Mouse (Mus musculus): Measurements from ENCODE around the gene Tmem147. TPM values are rescaled to one million over a fixed set of nuclear protein-coding genes. Genes with fewer than 3 reads are reported as not detected.
A peak's percentile ranks its signal among the peaks of the same experiment; 100 is the strongest.

Gene Tmem147
- total RNA-seq, 2 experiments from 2014 or later = 283 to 405 TPM

DNA sequence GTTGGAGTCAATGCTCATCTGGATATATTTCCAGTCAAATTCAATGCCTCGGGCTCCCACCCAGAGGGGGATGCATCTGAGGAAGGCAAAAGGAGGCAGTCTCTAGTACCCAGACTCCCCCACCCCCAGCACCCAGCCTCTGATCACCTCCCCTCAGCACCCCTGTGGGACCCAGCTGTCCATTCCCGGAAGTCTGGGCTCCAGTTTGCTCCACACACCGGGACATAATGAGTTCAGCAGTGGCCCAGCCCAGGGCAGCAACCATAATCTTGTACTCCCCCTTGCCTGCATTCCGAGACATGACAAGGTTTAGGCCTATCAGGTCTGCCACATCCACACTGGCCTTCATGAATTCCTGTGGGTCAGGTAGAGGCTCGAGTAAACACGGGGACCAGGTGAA is 1.1 kb downstream of the Tmem147 start:
- no peak for DNase-seq

DNA sequence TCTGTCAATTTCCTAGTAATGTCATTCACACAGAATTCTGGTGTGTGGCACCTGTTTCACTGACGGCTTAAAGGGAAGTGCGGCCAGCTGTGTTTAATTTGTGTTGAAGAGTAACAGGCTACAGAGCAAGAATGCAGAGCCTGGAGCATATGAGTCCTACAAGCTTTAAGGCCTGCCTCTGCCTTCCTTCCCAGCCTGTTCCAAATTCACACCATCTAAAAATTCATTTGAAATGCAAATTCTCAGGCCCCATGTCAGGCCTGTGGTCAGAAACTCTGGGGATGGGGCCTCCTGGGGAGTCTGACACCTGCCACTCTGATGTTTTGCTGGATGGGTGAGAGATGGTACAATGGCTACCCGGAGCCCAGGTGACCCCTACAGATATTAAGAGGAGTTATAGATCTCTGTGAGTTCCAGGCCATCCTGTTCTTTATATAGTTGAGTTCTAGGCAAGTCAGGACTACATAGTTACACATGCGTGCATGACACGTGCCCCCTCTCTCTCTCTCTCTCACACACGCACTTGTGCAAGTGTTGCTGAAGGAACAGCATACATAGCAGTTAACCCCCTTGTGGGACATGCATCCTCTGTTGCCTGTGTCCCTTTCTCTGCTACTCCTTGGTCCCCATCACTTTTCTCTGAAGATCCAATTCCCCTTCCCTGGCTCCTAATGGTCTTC is 5.9 kb downstream of the Tmem147 start:
- no peak for DNase-seq

DNA sequence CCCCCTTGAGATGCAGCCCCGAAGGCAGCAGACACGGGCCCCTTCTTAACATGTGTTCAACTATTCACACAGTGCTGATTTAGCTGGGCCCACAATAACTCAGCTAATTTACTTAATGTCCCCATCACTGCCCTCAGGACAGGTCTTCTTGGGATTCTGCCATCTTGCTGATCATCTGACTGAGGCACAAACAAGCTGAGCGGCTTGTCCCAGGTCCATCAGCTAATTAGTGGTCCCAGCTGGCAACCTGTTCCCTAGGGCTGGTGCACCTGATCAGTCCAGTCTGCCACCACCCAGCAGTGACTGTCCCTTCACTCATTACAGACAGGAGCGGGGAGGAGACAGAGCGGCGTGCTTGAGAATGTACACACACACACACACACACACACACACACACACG is 8.1 kb downstream of the Tmem147 start:
- no peak for DNase-seq

DNA sequence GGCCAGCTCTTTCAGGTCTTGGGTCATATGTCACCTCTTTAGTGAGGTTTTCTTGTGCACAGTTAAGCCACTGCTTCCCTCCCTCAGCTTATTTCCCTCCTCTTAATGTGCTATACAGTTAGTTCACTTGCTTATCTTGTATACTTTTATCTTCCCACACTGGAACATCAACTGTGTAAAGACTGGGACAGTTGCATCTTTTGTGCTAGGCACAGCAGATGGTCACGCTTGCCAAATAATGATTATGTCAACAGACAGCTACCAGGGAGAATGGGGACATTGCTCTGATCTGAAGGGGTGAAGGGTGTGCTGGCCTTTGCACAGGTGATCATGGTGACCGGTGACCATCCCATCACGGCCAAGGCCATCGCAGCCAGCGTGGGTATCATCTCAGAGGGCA is 9.7 kb downstream of the Tmem147 start:
- no peak for DNase-seq

DNA sequence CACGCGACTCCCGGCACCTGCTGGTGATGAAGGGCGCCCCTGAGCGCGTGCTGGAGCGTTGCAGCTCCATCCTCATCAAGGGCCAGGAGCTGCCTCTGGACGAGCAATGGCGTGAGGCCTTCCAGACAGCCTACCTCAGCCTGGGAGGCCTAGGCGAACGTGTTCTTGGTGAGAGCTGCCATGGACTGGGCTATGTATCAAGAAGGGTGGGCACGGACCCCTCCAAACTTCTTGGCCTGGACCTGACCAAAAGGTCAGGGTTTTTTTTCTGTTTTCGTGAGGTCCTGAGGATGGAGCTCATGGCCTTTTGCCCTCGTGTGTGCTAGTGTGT is 11.7 kb downstream of the Tmem147 start:
- no peak for DNase-seq

DNA sequence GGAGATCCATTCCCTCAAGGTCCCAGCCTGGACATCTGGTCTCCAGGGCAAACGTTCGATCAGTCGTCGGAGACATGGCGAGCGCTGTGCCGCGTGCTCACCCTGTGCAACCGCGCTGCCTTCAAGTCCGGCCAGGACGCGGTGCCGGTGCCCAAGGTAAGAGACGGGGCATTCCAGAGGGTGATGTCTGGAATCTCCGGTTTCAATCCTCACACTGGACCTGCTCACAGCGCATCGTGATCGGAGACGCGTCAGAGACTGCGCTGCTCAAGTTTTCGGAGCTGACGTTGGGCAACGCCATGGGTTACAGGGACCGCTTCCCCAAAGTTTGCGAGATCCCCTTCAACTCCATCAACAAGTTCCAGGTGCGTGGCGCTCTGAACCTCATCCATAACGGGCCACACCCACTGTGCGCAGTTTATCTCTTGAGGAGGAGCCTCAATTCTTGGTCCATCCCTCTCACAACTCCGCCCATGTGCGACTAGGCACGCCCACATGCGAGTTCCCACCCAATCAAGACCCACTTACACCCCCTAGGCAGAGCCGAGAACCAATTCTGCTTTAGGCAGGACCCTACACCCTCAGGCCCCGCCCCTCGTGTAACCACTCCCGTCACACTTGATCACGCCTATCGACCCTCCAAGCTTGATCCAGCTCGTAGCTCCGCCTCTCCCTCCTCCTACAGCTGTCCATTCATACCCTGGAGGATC is 12.2 kb downstream of the Tmem147 start:
- peak; percentile 43 for DNase-seq

DNA sequence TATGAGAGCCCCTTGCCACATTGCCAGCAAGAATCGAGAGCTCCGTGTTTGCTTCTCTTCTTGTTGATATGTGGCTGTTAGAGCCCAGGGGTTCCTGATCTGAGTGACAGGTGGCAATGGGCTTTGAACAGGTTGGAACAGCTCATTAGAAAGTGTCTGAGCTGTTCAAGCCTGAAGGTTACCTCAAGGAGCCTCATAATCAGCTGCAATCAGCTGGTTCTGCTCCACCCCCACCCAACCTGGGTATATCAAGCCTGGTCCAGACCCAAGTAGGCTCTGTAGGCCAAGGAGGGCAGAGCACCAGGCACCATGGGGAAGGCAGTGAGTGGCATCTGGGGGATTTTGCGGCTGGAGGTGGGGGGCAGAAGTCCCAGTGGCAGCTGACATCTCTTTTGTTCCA is 17.4 kb downstream of the Tmem147 start, which contains the start of gene Atp4a:
Atp4a (plus strand) TSS at position 268 of the 400 bp plus-strand sequence.
- no peak for DNase-seq

DNA sequence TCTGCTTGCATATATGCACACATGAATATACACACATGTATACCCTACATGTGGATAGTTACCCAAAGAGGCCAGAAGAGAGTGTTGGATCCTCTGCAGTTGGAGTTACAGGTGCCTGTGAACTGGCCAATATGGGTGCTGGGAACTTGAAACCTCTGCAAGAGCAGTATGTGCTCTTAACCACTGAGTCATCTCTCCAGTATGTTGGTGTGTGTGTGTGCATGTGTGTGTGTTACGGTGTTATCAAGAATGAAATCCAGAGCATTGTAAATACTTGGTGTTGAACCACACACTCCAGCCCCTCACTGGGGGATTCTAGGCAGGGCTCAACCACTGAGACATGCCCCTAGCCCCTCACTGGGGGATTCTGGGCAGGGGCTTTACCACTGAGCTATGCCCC is 21.9 kb downstream of the Tmem147 start:
- DNase-seq = no peak

DNA sequence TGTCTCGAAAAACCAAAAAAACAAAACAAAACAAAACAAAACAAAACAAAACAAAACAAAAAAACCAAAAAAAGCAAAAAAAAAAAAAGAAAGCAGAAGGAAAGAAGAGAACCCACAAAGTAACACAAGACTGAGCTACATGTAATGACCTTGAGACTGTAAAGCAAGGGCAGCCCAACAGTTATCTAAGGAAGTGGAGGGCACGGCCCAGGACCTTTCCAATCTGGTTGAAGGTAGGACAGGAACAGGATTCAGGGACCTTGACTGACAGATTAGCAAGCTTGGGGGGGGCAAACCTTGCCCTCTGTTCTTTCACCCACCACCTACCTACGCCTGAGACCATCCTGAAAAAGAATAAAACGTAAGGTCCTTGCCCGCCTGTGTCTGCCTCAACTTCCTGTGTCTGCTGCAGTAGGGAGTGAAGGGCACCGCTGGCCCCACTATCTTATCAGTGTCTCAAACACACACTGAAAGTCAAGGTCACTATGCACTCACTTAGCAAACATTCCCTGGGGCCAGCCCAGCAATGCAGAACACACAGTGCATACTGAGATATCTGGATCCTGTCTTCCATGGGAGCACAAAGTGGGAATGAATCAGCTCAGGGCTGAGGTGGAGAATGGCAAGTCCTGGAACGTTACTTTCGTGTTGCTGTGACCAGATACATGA is 23.0 kb downstream of the Tmem147 start:
- DNase-seq = no peak

DNA sequence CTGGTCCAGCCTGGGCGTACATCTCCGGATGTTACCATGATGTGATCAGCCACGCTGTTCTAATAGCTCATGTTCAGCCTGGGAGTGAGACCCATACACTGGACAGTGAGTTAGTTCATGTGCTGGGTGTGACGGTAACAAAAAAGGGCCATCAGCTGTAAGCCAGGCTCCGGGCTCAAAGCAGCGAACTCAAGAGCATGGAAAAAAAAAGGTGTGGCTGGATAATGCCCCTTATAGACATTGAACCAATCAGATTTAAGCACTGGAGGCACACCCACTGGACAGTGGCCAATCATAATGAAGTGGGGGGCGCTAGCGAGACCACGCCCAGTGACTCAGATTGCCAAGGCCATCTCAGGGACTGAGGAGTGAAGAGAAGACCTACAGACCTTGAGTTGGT is 30.8 kb downstream of the Tmem147 start, which contains the start of gene 2200002J24Rik:
2200002J24Rik (plus strand) TSS at position 338 of the 400 bp plus-strand sequence.
- DNase-seq = no peak

DNA sequence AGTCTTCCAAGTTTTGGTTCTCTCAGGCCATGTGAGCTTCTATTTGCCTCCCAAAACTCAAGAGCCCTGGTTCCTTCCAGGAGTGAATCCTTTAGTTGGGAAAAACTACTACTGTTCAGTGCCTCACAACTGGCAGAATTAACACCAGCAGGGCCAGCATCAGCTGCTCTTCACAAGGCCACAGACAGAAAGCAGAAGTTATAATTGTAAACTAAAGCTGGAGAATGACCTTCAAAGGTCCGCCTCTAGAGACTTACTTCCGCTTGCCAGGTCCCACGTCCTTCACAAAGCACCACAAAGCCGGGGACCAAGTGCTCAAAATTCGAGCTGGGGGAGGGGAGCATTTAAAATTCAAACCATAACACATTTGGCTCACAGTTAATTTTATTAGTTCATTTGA is 31.2 kb downstream of the Tmem147 start:
- DNase-seq = no peak

DNA sequence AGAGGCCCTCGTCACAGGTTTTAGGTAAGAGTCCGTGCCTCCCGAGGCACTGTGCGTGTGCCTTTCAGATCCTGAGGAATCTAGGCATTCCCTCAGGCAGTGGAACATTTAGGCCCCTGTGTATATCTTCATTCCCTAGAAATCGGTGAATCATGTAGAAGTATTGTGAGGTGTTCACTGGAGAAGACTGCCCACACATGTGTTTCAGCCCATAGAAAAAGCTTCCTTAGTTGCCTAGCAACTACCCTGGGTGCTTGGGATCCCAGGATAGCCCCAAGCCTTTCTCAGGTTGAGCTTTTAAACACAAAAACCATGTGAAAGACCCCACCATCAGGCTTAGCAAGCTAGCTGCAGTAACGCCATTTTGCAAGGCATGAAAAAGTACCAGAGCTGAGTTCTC is 41.0 kb downstream of the Tmem147 start:
- DNase-seq = no peak

DNA sequence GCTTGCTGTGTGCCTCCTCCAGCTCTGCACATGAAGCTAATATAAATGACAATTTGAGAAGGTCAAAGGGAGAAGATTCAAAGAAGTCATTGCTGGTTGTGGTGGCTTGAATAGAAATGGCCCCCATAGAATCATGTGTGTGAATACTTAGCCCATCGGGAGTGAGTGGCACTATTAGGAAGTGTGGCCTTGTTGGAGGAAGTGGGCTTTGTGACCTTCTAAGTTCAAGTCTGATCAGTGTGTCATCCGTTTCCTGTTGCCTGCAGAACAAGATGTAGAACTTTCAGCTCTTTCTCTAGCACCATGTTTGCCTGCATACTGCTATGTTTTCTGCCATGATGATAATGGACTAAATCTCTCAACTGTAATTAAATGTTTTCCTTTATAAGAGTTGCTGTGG is 45.9 kb downstream of the Tmem147 start:
- DNase-seq = no peak

DNA sequence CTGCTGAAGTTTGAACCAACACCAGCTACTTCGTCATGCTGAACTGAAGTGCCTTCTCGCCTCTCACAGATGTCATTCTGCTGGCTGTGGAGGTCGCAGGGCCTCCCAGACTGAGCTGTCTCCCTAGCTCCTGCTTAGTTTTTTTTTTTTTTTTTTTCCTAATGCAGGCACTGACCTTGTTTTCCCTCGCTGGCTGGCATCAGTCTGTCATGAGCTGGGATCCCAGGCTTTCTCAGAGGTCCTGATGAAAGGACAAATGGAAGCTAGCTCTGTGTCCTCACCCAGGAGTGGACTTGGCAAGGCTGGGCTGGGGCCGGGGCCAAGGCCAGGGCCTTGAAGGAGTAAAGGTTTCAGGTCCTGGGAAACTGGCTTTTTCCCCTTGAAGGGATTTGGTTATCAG is 47.4 kb downstream of the Tmem147 start:
- no peak for DNase-seq

DNA sequence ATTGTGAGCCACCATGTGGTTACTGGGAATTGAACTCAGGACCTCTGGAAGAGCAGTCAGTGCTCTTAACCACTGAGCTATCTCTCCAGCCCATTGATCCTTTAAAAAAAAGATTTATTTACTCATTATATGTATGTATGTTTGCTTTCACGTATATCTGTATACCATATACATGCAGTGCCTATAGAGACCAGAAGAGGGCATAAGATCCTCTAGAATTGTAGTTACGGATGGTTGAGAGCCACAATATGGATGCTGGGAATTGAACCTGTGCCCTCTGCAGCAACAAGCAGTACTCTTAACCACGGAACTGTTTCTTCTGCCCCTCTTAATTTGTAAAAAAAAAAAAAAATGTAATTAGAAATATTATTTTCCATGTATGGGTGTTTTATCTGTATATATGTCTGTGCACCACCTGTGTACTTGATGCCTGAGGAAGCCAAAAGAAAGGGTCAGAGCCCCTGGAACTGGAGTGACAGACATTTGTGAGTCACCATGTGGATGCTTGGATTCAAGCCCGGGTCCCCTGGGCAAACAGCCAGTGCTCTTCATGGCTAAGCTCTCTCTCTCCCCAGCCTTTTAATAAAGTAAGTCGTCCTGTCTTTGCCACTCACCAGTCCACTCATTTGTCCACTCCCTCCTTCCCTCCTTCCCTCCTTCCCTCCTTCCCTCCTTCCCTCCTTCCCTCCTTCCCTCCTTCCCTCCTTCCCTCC is 50.9 kb downstream of the Tmem147 start:
- DNase-seq = no peak

Other genes with a start within 250 kb of the Tmem147 start
- gene Prodh2, start 235.9 kb downstream of the Tmem147 start, total RNA-seq (2021) = not detected
- gene Arhgap33, start 194.5 kb downstream of the Tmem147 start, total RNA-seq (2021) = 1 to 10 TPM in 1 of 2 experiments, under 1 TPM in 1; 0.74 to 1.1 TPM
- gene Hspb6, start 177.4 kb downstream of the Tmem147 start, total RNA-seq (2021) = 1,000 to 10,000 TPM; 1,175 to 3,096 TPM
- gene Proser3, start 177.2 kb downstream of the Tmem147 start, total RNA-seq (2021) = 1 to 10 TPM; 3.0 to 6.4 TPM
- gene Lin37, start 169.7 kb downstream of the Tmem147 start, total RNA-seq (2021) = 10 to 100 TPM in 1 of 2 experiments, 1 to 10 TPM in 1; 8.4 to 10.3 TPM
- 10 to 100 TPM; 54.1 to 55.6 TPM for gene U2af1l4, start 166.2 kb downstream of the Tmem147 start, total RNA-seq (2021)
- 1 to 10 TPM; 1.6 to 2.2 TPM for gene Gm49396, start 166.2 kb downstream of the Tmem147 start, total RNA-seq (2021)
- 10 to 100 TPM; 91.2 to 92.1 TPM for gene Psenen, start 165.9 kb downstream of the Tmem147 start, total RNA-seq (2021)
- under 1 TPM; 0.46 to 0.75 TPM for gene Igflr1, start 164.1 kb downstream of the Tmem147 start, total RNA-seq (2021)
- gene Kmt2b, start 140.8 kb downstream of the Tmem147 start, total RNA-seq (2021) = 10 to 100 TPM; 12.3 to 14.0 TPM
- gene Zbtb32, start 130.6 kb downstream of the Tmem147 start, total RNA-seq (2021) = not detected
- gene Upk1a, start 116.7 kb downstream of the Tmem147 start, total RNA-seq (2021) = not detected
- gene Cox6b1, start 103.4 kb downstream of the Tmem147 start, total RNA-seq (2021) = 1,000 to 10,000 TPM; 1,459 to 1,684 TPM
- gene Etv2, start 93.7 kb downstream of the Tmem147 start, total RNA-seq (2021) = not detected
- gene Rbm42, start 79.2 kb downstream of the Tmem147 start, total RNA-seq (2021) = 10 to 100 TPM; 37.2 to 40.1 TPM
- gene Haus5, start 64.5 kb downstream of the Tmem147 start, total RNA-seq (2021) = 1 to 10 TPM; 3.5 to 5.1 TPM
- gene Pmis2, start 57.9 kb downstream of the Tmem147 start, total RNA-seq (2021) = 1 to 10 TPM; 2.3 to 3.4 TPM
- not detected for gene 2200002J24Rik, start 30.6 kb downstream of the Tmem147 start, total RNA-seq (2021)
- gene Atp4a, start 17.3 kb downstream of the Tmem147 start, total RNA-seq (2021) = under 1 TPM; 0.33 to 0.75 TPM
- gene Gapdhs, start 14.1 kb upstream of the Tmem147 start, total RNA-seq (2021) = not detected
- 1 to 10 TPM; 2.3 to 5.6 TPM for gene Sbsn, start 21.9 kb upstream of the Tmem147 start, total RNA-seq (2021)
- under 1 TPM; 0.43 to 0.51 TPM for gene Dmkn, start 34.2 kb upstream of the Tmem147 start, total RNA-seq (2021)
- 1 to 10 TPM in 1 of 2 experiments, under 1 TPM in 1; 0.97 to 2.8 TPM for gene Krtdap, start 58.4 kb upstream of the Tmem147 start, total RNA-seq (2021)
- gene Ffar2, start 94.2 kb upstream of the Tmem147 start, total RNA-seq (2021) = 1 to 10 TPM in 1 of 2 experiments, not detected in 1; 2.4 TPM
- gene Ffar3, start 126.6 kb upstream of the Tmem147 start, total RNA-seq (2021) = not detected
- gene Ffar1, start 132.0 kb upstream of the Tmem147 start, total RNA-seq (2021) = not detected
- under 1 TPM; 0.13 to 0.23 TPM for gene Cd22, start 150.8 kb upstream of the Tmem147 start, total RNA-seq (2021)
- 1 to 10 TPM; 1.1 to 1.8 TPM for gene Mag, start 185.3 kb upstream of the Tmem147 start, total RNA-seq (2021)
- gene Hamp2, start 195.1 kb upstream of the Tmem147 start, total RNA-seq (2021) = not detected
- not detected for gene Hamp, start 214.5 kb upstream of the Tmem147 start, total RNA-seq (2021)
- 10 to 100 TPM; 69.6 to 85.0 TPM for gene Usf2, start 227.3 kb upstream of the Tmem147 start, total RNA-seq (2021)
- gene Lsr, start 243.9 kb upstream of the Tmem147 start, total RNA-seq (2021) = 1 to 10 TPM in 1 of 2 experiments, under 1 TPM in 1; 0.69 to 1.1 TPM
- gene Fam187b, start 244.2 kb upstream of the Tmem147 start, total RNA-seq (2021) = not detected